Mouse (Mus musculus): ENCODE results near the gene Ros1. TPM values are rescaled to one million over a fixed set of nuclear protein-coding genes. Genes with fewer than 3 reads are reported as not detected.

Gene Ros1
- polyA plus RNA-seq, 1 experiment from 2014 or later: not detected

DNA sequence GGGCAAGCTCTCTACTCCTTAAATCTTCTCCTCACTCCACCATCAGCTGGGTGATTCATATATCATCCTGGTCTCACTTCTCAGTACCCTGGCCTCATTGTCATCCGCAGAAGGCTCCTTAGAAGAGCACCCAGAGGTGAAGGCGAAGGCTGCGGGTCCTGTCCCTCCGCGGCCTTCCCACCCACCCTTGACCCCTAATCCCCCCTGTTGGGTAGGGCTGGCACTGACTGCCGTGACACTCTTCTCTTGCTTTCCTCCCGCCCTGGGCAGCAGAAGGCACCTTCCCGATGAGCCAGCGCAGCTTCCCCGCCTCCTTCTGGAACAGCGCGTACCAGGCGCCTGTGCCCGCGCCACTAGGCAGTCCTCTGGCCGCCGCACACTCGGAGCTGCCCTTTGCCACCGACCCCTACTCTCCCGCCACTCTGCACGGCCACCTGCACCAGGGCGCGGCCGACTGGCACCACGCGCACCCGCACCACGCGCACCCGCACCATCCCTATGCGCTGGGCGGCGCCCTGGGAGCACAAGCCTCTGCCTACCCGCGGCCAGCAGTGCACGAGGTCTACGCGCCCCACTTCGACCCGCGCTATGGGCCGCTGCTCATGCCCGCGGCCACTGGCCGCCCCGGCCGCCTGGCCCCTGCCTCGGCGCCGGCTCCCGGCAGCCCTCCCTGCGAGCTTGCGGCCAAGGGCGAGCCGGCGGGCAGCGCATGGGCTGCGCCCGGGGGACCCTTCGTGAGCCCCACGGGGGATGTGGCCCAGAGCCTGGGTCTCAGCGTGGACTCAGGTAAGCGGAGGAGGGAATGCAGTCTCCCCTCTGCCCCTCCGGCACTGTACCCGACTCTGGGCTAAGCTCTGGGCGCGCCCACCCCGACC is 167.6 kb downstream of the Ros1 start:
- H3K4me1 ChIP-seq: peaks cover 30% of the 10 kb centered on the region
- WGBS: under 1% methylated on average over 68 of the region's 68 CpGs
- H3K27me3 ChIP-seq (replicated peaks): peaks cover 87% of the 10 kb centered on the region
- peak overlapping the region; percentile 20 for H3K9ac ChIP-seq
- ATAC-seq (replicated peaks): peak; percentile 81
- H3K9me3 ChIP-seq: no peaks in the 10 kb centered on the region
- peak overlapping the region; percentile 95 for H3K4me2 ChIP-seq
- H3K27ac ChIP-seq: no peak overlapping the region
- no peaks in the 10 kb centered on the region for H3K36me3 ChIP-seq (replicated peaks)
- peak overlapping the region; percentile 46 for H3K4me3 ChIP-seq

DNA sequence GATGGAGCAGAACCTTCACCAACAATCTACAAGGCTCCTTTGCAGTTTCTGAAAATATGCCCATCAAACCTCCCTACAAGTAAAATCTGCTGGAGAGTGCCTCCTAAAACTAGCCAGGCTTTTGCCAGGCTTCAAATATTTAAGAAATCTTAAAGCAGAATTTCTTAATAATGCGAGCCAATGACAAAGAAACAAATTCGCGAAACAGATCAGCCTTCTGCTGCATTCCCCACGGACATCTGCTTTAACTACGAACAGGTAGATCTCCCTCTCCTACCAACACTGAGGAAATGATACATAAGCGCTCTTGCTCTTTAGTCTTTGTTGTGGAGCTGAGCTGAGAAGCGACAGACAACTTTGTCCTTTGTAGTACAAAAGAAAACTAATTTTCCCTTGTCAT is 169.2 kb downstream of the Ros1 start:
- WGBS: 11% methylated on average over 7 of the region's 7 CpGs
- Histone ChIP-seq H3K4me3 (no peak overlapping the region), H3K4me2 (no peak overlapping the region), H3K27ac (no peak overlapping the region), H3K9ac (no peak overlapping the region), H3K36me3 (replicated peaks) (no peaks in the 10 kb centered on the region), H3K27me3 (replicated peaks) (peaks cover 84% of the 10 kb centered on the region), H3K4me1 (peaks cover 36% of the 10 kb centered on the region), H3K9me3 (no peaks in the 10 kb centered on the region)
- no peak for ATAC-seq (replicated peaks)

DNA sequence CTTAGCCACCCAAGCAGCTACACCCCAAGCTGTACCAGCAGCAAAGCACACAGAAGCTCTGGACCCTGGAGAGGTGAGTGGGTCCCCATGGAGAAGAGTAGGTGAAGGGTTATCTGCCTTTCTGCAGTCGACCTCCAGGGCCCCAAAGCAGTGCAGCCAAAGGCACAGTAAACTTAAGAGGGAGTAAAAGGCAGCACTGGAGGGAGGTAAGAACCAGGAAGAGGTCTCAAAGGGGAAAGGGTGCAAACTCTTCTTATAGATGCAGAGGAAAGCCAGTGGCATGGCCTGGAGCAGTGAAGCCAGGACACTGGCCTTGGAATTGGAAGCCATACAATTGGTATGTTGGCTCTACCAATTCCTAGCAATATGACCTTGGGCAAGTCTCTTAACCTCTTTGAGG is 169.8 kb downstream of the Ros1 start:
- H3K9me3 ChIP-seq: no peaks in the 10 kb centered on the region
- H3K4me1 ChIP-seq: peaks cover 36% of the 10 kb centered on the region
- no peak overlapping the region for H3K4me2 ChIP-seq
- peaks cover 87% of the 10 kb centered on the region for H3K27me3 ChIP-seq (replicated peaks)
- no peak overlapping the region for H3K4me3 ChIP-seq
- H3K9ac ChIP-seq: no peak overlapping the region
- H3K36me3 ChIP-seq (replicated peaks): no peaks in the 10 kb centered on the region
- ATAC-seq (replicated peaks): no peak
- no peak overlapping the region for H3K27ac ChIP-seq
- WGBS: 0% methylated on average over 1 of the region's 1 CpGs

DNA sequence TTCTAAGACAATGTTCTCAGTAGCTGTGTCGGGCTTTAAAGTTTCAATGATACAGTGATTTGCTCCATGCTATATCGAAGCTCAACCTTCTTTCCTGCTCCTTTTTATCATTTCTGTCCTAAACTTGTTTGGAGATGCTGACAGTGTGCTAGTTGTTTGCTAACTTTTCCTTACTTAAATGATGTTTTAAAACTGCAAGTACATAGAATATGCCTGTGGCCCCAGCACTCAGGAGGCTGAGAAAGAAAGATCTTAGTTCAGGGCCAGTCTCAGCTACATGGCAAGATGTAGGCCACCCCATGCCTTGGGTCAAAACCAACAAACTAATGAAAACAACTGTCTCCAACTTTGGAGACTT is 171.0 kb downstream of the Ros1 start:
- no peaks in the 10 kb centered on the region for H3K9me3 ChIP-seq
- 9% methylated on average over 2 of the region's 2 CpGs for WGBS
- ATAC-seq (replicated peaks): no peak

DNA sequence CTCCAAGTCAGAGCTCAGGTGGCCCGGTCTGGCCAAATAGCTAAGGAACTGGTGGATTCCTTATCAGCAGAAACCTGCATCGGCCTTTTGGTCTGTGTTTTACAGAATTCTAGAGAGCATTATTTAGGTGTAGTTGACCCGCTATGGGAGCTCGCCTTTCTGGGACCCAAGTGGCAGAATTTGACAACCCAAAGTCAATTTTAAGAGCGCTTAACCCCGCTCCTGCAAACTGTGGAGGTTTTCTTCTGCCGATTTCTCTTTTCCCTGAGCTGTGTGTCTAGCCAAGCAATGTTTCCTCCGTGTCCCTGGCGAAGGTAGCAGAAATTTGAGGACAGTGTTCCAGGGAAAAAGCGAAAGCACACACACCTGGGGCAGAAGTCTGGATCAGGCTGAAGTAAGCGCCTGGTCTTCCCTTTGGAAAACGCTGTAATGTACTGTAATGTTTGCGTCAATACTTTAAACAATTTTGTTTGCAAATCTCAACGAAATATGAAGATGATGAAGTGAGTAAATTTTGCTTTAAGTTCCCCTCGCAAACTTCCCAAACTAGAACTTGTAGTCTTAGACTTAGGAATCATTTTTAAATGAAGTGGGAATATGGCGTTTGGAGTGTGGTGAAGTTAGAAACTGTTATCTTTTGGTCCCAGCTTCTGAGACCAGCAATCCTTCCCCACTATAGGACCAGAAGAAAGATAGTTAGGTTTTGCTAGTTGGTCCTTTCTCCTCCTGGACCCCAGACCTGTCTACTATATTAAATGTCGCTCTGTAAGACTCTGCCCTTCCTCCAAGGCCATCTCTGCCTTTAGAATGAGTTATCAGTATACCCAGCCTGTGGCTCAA is 171.6 kb downstream of the Ros1 start:
- H3K9ac ChIP-seq: no peak overlapping the region
- no peaks in the 10 kb centered on the region for H3K9me3 ChIP-seq
- peaks cover 85% of the 10 kb centered on the region for H3K27me3 ChIP-seq (replicated peaks)
- H3K27ac ChIP-seq: no peak overlapping the region
- H3K4me2 ChIP-seq: peak overlapping the region; percentile 95
- 4% methylated on average over 17 of the region's 17 CpGs for WGBS
- H3K36me3 ChIP-seq (replicated peaks): no peaks in the 10 kb centered on the region
- no peak for ATAC-seq (replicated peaks)
- peaks cover 29% of the 10 kb centered on the region for H3K4me1 ChIP-seq
- peak overlapping the region; percentile 47 for H3K4me3 ChIP-seq

More for the DNA sequence above, 171.0 kb downstream of the Ros1 start:
- peaks cover 83% of the 10 kb centered on the region for H3K27me3 ChIP-seq (replicated peaks)
- no peaks in the 10 kb centered on the region for H3K36me3 ChIP-seq (replicated peaks)
- no peak overlapping the region for H3K4me3 ChIP-seq
- H3K9ac ChIP-seq: no peak overlapping the region
- H3K27ac ChIP-seq: no peak overlapping the region
- no peak overlapping the region for H3K4me2 ChIP-seq
- peaks cover 29% of the 10 kb centered on the region for H3K4me1 ChIP-seq

DNA sequence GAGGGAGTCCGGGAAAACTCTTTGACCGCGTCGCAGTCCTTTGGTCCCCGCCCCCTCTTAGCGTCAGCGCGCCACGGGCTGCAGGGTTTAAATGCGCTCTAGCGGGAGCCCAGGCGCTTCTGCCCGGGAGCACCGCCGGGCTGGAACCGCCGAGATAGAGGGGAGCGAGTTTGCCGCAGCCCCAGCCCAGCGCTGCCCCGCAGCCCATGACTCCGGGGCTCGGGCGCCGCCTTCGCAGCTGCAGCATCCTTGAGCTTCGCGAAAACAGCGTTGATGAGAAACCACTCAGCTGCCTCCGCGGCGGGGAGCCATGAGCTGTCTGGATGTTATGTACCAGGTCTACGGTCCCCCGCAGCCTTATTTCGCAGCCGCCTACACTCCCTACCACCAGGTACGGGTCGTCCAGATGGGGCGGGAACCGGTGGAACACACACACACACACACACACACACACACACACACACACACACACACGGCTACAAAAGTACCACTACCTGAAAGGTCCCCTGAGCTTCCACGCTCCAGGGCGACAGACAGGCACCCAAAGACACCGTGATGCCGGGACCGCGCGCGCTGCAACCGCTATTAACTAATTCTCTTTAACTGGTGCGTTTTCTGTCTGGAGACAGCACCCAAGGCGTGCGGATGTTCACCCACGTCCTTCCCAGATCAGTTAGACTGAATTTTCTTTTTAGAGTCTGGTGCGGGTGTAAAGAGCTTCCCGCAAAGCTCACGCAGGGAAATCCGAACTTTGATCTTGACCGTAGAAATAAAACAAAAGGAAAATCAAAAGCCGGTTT is 172.4 kb downstream of the Ros1 start, which contains the start of gene Vgll2:
Gene Vgll2 (plus strand): TSS at position 90 of the 800 bp plus-strand sequence.
- Histone ChIP-seq H3K27me3 (replicated peaks) (peaks cover 79% of the 10 kb centered on the region), H3K36me3 (replicated peaks) (no peaks in the 10 kb centered on the region), H3K4me2 (peak within 1 kb of the TSS; percentile 95), H3K27ac (no peak within 1 kb of the TSS), H3K9ac (peak within 1 kb of the TSS; percentile 20), H3K9me3 (no peaks in the 10 kb centered on the region), H3K4me1 (peaks cover 23% of the 10 kb centered on the region), H3K4me3 (peak within 1 kb of the TSS; percentile 47)
- peak; percentile 88 for ATAC-seq (replicated peaks)
- under 1% methylated on average over 60 of the region's 60 CpGs for WGBS

DNA sequence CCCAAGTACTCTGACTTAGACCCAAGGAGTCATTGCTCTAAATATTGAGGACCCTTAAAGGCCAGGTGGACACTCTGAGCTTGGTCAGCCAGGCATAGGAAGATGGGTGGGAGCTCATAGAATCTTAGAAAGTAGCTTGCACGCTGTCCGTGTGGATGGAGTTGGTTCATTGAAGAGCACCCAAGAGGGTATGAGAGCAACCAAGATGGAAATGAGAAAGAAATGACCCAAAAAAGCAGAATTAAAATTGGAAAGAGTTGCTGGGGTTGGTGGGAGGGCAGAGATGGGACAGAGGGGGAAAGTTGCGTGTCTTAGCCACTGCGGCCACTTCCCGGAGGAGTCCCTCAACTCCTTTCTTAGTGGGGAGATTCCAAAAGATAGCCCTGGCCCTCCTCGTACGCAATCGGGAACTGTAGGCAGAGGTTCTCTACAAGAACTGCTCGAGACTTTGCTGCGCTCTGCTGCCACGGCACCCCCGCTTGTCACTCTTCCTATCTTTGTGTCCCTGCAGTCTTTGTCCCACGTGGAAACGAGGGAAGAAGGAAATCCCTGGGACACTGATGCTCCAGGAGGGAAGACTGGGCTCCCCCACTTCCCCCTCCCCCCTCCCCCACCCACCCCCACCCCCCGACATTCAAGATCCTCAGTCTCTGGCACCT is 173.2 kb downstream of the Ros1 start:
- under 1% methylated on average over 15 of the region's 15 CpGs for WGBS
- no peak overlapping the region for H3K9ac ChIP-seq
- peaks cover 17% of the 10 kb centered on the region for H3K4me1 ChIP-seq
- H3K27me3 ChIP-seq (replicated peaks): peaks cover 73% of the 10 kb centered on the region
- H3K4me3 ChIP-seq: peak overlapping the region; percentile 47
- peak; percentile 68 for ATAC-seq (replicated peaks)
- no peak overlapping the region for H3K27ac ChIP-seq
- H3K36me3 ChIP-seq (replicated peaks): no peaks in the 10 kb centered on the region
- peak overlapping the region; percentile 95 for H3K4me2 ChIP-seq
- no peaks in the 10 kb centered on the region for H3K9me3 ChIP-seq

DNA sequence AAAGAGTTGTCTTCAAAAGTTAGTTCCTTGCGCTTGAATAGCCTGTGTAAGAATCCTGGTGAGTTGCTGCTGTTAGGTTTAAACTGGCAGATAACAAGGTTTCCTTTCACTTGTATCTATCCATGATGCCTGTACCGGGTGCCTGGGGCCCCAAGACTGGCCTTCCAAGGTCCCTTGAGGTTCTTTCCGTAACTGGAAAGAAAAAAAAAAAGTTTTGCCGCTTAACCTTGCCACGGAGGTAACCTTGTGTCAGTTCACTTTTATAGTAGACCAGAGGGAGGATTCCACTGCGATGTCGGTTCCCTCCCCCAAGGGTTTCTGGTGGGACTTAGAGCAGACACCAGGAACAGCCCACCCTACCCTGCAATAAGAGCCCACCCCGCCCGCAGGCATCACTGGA is 173.8 kb downstream of the Ros1 start:
- peaks cover 17% of the 10 kb centered on the region for H3K4me1 ChIP-seq
- no peaks in the 10 kb centered on the region for H3K36me3 ChIP-seq (replicated peaks)
- H3K27me3 ChIP-seq (replicated peaks): peaks cover 67% of the 10 kb centered on the region
- ATAC-seq (replicated peaks): no peak
- 0 out of 2 replicates have a peak overlapping the region, but pooled peaks have one; percentile 95 for H3K4me2 ChIP-seq
- no peaks in the 10 kb centered on the region for H3K9me3 ChIP-seq
- H3K9ac ChIP-seq: no peak overlapping the region
- WGBS: 2% methylated on average over 9 of the region's 9 CpGs
- H3K27ac ChIP-seq: no peak overlapping the region
- H3K4me3 ChIP-seq: no peak overlapping the region

DNA sequence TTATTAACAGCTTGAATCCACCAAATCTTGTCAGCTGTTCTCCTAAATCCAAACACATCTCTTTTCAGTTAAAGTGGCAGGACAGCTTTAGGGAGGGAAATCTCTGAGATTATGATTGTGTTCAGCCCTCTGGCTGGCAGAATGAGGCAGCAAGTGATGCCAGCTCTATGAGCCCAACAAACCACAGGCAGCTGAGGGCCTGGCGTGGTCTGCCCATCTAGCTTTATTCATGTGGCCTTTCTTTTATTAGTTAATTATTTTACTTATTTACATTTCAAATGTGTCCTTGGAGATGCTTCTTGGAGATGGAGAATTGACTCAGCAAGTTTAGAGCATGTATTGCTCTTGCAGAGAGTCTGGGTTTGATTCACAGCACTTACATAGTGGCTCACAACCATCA is 176.6 kb downstream of the Ros1 start:
- Histone ChIP-seq H3K4me3 (no peak overlapping the region), H3K4me2 (no peak overlapping the region), H3K9ac (no peak overlapping the region), H3K9me3 (no peaks in the 10 kb centered on the region), H3K27ac (no peak overlapping the region), H3K27me3 (replicated peaks) (peaks cover 40% of the 10 kb centered on the region), H3K4me1 (peaks cover 17% of the 10 kb centered on the region), H3K36me3 (replicated peaks) (no peaks in the 10 kb centered on the region)
- no peak for ATAC-seq (replicated peaks)
- WGBS: 62% methylated on average over 1 of the region's 1 CpGs
